Mouse (Mus musculus): ENCODE results near the gene Cd99l2.
"Not testable (repeated sequence)": the region's sequence is repeated elsewhere in the genome, so short reads cannot be mapped to it uniquely, and the experiment has no call there.

The Cd99l2 gene

GRCm38 (mm10) chrX:71492634-71493278, at the start of gene Cd99l2:
Gene Cd99l2, minus strand, starts transcription at chrX:71492849.
- DNase-seq (ENCODE audit: low spot score): peak; percentile 81

DNA sequence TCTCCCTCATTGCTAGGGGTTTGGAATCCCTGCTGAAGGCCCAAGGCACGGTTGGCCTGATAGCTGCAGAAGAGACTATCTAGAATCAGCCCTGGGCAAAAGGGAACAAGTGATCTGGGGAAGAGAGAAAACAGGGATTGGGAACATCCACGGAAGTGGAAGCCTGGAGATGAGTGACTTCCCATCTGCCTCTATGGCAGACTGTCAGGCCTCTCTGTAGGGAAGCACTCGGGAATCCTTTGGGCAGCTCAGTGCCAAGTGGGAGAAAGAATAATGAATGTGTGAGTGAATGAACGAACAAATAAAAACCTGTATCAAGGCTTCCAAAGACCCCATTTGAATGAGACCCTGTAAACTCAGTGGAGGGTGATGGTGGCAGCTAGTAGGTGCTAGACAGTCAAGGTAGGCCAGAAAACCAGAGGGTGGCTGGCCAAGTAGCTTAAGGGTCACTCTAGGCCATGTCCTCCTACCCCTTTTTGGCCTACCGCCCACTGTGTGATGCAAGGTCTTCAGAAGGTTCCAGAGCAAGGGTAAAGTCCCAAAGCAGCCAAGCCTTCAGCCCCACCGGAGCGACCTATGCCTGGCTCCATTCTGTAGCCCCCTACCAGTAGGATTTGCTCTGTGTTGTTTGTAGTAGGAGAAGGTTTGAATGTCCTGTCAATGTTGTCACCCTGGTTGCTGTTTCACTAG, 48.3 kb upstream of the Cd99l2 start:
- DNase-seq (ENCODE audit: low spot score): no peak

DNA sequence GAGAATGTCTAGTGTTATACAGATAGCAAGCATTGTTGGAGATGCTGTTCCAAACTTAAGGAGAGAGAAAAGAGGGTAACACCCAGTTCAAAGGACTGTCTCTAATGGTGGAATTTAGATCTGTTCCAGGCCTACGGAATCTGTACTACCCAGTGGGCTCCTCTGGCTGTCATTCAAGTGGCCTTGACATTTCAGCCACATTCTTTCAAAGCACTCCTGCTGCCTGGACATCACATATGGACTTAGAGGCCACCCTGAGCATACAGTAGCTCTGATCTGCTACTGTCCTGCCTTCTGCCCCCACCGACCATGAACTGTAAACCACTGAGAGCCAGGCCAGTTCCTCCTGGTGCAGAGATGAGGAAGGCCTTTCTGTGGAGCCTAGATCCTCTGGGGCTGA, 45.1 kb upstream of the Cd99l2 start:
- no peak for DNase-seq (ENCODE audit: low spot score)

- no peak for DNase-seq (ENCODE audit: low spot score)
Observed at GRCm38 (mm10) chrX:71534102-71534501, 41.5 kb upstream of the Cd99l2 start.

- DNase-seq (ENCODE audit: low spot score): no peak
Observed at GRCm38 (mm10) chrX:71532635-71533034, 40.0 kb upstream of the Cd99l2 start.

DNA sequence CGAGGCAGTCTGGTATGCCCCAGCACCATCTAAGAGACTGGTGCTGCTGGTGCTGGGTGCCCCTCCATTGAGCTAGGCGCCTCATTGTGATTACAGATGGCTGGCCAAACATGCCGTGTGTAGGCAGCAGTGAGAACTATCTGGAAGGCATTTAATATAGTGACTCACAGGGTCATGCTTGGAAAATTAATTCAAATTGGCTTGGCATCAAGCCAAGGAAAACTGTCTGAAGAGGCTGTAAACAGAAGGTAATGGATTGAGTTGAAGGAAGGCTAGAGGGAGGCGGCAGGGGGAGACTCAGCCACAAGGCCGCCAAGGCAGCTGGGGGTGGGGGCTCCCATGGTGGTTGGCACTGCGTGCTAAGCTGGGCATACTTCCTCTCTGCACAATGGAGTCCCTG, 36.0 kb upstream of the Cd99l2 start:
- peak; percentile 10 for DNase-seq (ENCODE audit: low spot score)

- no peak for DNase-seq (ENCODE audit: low spot score)
Observed at GRCm38 (mm10) chrX:71528150-71528549, 35.5 kb upstream of the Cd99l2 start.

DNA sequence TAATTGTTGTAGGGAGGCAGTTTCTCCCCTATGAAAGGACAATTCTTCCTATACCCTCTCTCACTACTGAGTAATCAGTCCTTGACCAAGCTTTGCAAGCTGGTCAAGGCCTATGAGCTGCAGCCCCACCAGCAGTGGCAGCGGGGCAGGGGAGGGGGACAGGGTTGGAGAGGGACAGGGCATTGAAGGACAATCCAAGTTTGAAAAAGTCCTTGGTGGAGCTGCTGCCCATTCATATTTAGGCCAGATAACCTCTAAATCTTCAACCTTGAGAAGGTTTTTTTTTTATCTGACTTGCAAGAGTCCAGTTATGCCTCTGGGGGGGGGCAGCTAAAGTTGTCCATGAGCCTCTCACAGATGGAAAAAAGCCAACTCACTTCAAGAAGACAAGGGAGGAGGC, 34.8 kb upstream of the Cd99l2 start:
- no peak for DNase-seq (ENCODE audit: low spot score)

DNA sequence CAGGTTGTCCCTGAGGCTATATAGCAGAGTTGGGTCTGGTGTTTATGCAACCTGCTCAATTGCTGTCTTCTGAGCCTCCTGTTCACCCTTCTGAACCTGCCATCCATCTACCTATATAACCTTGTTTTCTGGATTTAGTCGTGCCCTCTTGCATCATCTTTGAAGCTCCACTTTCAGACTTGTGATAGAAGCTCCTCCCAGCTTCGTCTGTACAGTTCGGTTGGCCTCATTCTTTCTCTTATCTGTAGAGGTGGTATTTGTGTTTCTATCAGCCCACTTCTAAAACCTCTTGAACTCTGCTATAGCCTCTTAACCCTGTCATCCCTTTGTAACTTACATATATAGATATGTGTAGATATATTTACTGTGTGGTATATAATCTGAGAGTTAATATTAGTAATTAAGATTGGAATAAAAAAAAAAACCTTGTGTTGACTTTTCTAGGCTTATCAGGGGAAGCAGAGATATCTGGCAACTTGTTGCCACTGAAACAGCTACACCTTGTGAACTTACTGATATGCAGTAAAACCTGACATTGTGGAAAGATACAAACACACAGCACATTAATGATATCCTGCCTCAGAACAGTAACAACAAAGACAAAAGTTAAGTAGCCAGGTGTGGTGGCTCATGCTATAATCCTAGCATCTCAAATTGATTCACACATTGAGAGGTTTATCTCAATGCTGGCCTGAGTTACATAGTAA, 33.1 kb upstream of the Cd99l2 start:
- DNase-seq (ENCODE audit: low spot score): no peak

DNA sequence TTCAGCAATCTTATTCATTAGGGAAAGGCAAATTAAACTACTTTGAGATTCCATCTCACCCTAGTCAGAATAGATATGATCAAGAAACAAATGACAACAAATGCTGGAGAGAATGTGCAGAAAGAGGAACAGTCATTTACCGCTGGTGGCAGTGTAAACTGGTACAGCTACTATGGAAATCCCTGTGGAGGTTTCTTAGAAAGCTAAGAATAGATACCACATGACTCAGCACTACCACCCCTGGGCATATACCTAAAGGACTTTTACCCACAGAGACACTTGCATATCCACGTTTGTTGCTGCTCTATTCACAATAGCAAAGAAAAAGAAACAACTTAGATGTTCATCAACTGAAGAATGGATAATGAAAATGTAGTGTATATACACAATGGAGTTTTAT, 31.7 kb upstream of the Cd99l2 start:
- no peak for DNase-seq (ENCODE audit: low spot score)

GRCm38 (mm10) chrX:71522889-71523288, 30.2 kb upstream of the Cd99l2 start:
- DNase-seq (ENCODE audit: low spot score): no peak

- no peak for DNase-seq (ENCODE audit: low spot score)
Observed at GRCm38 (mm10) chrX:71519252-71519651, 26.6 kb upstream of the Cd99l2 start.

- not testable (repeated sequence) for DNase-seq (ENCODE audit: low spot score)
Observed at GRCm38 (mm10) chrX:71506591-71506990, 13.9 kb upstream of the Cd99l2 start.

DNA sequence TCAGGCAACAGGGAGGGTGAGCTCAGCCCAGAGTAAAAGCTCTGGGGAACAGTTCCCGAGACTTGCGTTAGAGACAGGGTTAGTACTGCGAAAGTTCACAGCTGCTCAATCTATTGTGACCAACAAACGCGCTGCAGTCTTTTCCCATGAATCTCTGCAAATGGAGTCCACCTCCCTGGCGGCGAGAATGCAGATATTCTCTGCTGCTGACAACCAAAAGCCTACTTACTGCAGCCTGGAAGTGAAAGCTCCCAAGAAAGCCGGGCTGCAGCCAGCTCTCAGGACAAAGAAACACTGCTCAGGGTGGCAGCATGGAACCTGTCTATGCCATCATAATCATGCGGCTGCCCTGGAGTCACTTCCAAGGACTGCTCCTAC, 619 bp upstream of the Cd99l2 start:
- DNase-seq (ENCODE audit: low spot score): peak; percentile 22

GRCm38 (mm10) chrX:71491931-71492633, 567 bp downstream of the Cd99l2 start:
- DNase-seq (ENCODE audit: low spot score): no peak

DNA sequence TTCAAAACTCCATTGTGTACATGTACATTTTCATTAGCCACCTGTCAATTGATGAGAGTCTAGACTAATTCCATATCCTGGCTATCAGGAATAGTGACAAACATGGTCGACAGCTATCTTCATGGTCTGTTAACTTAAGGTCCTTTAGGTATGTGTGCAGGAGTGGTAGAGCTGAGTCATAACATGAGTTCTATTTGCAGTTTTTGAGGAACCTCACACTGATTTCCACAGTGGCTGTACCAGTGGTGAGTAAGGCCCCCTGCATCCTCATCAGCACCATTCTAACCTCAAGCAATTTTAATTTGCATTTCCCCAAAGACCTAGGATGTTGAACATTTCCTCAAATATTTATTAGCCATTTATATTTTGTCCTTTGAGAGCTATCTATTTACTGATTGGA, 3.3 kb downstream of the Cd99l2 start:
- DNase-seq (ENCODE audit: low spot score): no peak

DNA sequence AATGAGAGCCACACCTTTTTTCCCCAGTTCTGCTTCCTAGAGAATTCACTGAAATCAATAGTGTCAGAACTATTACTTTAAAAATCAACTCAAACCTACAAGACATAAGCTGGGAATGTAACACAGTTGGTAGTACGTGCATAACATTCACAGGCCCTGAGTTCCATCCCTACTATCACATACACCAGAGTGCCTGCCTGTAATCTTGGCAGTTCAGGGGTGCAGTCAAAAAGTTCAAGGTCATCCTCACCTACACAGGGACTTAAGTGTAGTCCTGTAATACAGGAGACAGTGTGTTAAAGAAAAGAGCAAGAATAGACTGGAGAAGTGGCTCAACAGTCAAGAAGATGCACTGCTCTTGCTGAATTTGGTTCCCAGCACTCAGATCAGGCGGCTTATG, 10.4 kb downstream of the Cd99l2 start:
- no peak for DNase-seq (ENCODE audit: low spot score)

DNA sequence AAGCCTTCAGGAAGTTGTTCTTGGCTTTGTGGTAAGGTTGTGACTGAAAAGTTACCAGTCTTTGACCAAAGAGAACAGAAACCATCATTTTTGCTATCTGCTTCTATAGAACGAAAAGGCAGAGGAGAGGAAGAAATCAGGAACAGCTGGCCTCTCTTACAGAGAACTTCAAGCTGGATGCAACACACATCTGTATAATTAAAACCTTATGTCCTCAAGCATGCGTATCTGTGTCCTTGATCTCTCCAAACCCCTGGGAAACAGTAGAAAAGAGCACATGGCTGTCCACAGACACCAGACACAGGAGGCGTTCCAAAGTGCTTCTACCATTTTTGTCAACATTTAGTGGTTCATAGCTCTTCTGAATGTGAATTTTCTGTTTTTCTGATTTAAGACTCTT, 16.7 kb downstream of the Cd99l2 start:
- no peak for DNase-seq (ENCODE audit: low spot score)

- DNase-seq (ENCODE audit: low spot score): no peak
Observed at GRCm38 (mm10) chrX:71475497-71475896, 17.2 kb downstream of the Cd99l2 start.

GRCm38 (mm10) chrX:71475084-71475483, 17.6 kb downstream of the Cd99l2 start:
- no peak for DNase-seq (ENCODE audit: low spot score)

- DNase-seq (ENCODE audit: low spot score): no peak
Observed at GRCm38 (mm10) chrX:71474296-71474956, 18.2 kb downstream of the Cd99l2 start.

DNA sequence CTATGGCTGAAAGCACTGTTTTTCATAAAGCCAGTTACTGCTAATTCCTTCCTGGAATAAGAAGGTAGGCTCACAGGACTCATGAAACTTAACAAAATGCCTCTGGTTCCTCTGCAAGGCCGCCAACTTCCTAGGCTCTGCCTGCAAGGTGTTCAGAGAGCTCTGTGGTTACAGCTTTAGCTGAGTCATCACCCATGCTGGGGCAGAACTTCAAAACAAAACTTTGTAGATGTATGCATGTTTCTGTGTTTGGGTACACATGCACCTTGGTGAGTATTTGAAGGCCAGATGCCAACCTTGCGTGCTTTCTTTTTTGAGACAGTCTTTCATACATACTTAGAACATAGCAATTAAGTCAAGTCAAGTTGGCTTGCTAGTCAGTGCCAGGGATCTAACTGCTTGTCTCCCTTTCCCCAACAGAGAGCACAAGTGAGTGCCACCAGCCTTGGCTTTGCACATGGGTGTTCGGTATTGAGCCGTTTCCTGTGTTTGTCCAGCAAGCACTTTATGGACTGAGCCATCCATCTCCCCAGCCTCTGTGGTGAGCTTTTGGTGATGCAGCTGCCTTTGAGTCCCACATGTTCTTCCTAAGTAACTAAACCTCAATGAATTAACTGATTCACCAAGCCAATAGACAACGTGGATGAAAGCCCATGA, 23.9 kb downstream of the Cd99l2 start:
- DNase-seq (ENCODE audit: low spot score): no peak

All from layer of hippocampus, adult 11-12 months (tissue).